Mouse (Mus musculus): ENCODE measurements around the gene Orc5.
A peak's percentile ranks its signal among the peaks of the same experiment; 100 is the strongest.
"Not testable (repeated sequence)": the region's sequence is repeated elsewhere in the genome, so short reads cannot be mapped to it uniquely, and the experiment has no call there.

Gene Orc5

GRCm38 (mm10) chr5:22536695-22537094, 13.5 kb downstream of the Orc5 start:
- DNase-seq (ENCODE audit: low spot score in 2 of 2) = no peak

- DNase-seq (ENCODE audit: low spot score in 2 of 2) = no peak
These were observed 17.7 kb downstream of the Orc5 start for GRCm38 (mm10) chr5:22532571-22532970.

GRCm38 (mm10) chr5:22522612-22523011, 27.6 kb downstream of the Orc5 start:
- no peak for DNase-seq (ENCODE audit: low spot score in 2 of 2)

- DNase-seq (ENCODE audit: low spot score in 2 of 2) = no peak
These were observed 30.5 kb downstream of the Orc5 start for GRCm38 (mm10) chr5:22519708-22520107.

GRCm38 (mm10) chr5:22515745-22516144, 34.5 kb downstream of the Orc5 start:
- not testable (repeated sequence) for DNase-seq (ENCODE audit: low spot score in 2 of 2)

GRCm38 (mm10) chr5:22514231-22514630, 36.0 kb downstream of the Orc5 start:
- DNase-seq (ENCODE audit: low spot score in 2 of 2) = not testable (repeated sequence)

GRCm38 (mm10) chr5:22512579-22512978, 37.6 kb downstream of the Orc5 start:
- not testable (repeated sequence) for DNase-seq (ENCODE audit: low spot score in 2 of 2)

- DNase-seq (ENCODE audit: low spot score in 2 of 2) = no peak
These were observed 38.4 kb downstream of the Orc5 start for GRCm38 (mm10) chr5:22511824-22512223.

- peak in 1 of 2 experiments; percentile 16 for DNase-seq (ENCODE audit: low spot score in 2 of 2)
These were observed 41.7 kb downstream of the Orc5 start for GRCm38 (mm10) chr5:22508560-22508959.

GRCm38 (mm10) chr5:22499437-22499836, 50.8 kb downstream of the Orc5 start:
- DNase-seq (ENCODE audit: low spot score in 2 of 2) = no peak

GRCm38 (mm10) chr5:22491088-22491487, 59.1 kb downstream of the Orc5 start:
- no peak for DNase-seq (ENCODE audit: low spot score in 2 of 2)

- no peak for DNase-seq (ENCODE audit: low spot score in 2 of 2)
These were observed 61.1 kb downstream of the Orc5 start for GRCm38 (mm10) chr5:22489091-22489490.

- no peak for DNase-seq (ENCODE audit: low spot score in 2 of 2)
These were observed 63.5 kb downstream of the Orc5 start for GRCm38 (mm10) chr5:22486601-22487206.

- DNase-seq (ENCODE audit: low spot score in 2 of 2) = no peak
These were observed 64.5 kb downstream of the Orc5 start for GRCm38 (mm10) chr5:22485764-22486163.

- DNase-seq (ENCODE audit: low spot score in 2 of 2) = no peak
These were observed 67.7 kb downstream of the Orc5 start for GRCm38 (mm10) chr5:22482567-22482966.

GRCm38 (mm10) chr5:22472445-22472844, 77.8 kb downstream of the Orc5 start:
- not testable (repeated sequence) for DNase-seq (ENCODE audit: low spot score in 2 of 2)

GRCm38 (mm10) chr5:22471243-22471642, 79.0 kb downstream of the Orc5 start:
- no peak for DNase-seq (ENCODE audit: low spot score in 2 of 2)

- no peak for DNase-seq (ENCODE audit: low spot score in 2 of 2)
These were observed 97.2 kb downstream of the Orc5 start for GRCm38 (mm10) chr5:22452871-22453661.

GRCm38 (mm10) chr5:22452452-22452851, 97.8 kb downstream of the Orc5 start:
- DNase-seq (ENCODE audit: low spot score in 2 of 2) = no peak

GRCm38 (mm10) chr5:22451764-22452163, 98.5 kb downstream of the Orc5 start:
- DNase-seq (ENCODE audit: low spot score in 2 of 2) = no peak

- DNase-seq (ENCODE audit: low spot score in 2 of 2) = no peak
These were observed 100.7 kb downstream of the Orc5 start for GRCm38 (mm10) chr5:22449492-22449891.
